Comparison of ENCODE assay signal across 21 mouse cellular contexts in the genomic region with DNA sequence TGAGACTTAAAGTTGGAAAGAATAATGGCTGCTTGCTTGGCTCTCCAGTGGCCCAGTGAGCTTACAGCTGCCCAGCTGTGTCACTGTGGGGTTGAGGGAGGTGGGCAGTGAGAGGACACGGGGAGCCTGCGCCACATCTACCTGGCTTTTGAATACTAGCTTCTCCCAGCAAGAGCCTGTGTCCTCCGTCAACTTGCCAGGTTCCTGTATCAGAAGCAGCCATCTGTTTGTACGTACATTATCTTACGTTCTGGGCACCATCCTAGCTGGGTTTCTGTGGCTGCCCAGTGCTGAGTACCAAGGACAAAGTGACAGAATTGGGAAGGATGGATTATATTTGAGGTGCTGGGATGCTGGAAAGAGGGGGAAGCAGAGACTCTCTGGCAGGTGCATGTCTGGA.
"Had no signal": no experiment of that assay in that cellular context is flagged by ENCODE, and none has a peak within 500 bp of the region (broad histone marks: within the 10 kb centered on the region; RNA-seq: fewer than 3 reads in every experiment).

No protein-coding gene starts in this region.

- H3K9me3 ChIP-seq: limb, embryonic 15.5 days; neural tube, embryonic 15.5 days; stomach, embryonic 15.5 days had no signal

- H3K4me2 ChIP-seq: limb, embryonic 12.5 days; limb, embryonic 15.5 days; neural tube, embryonic 12.5 days; neural tube, embryonic 15.5 days; stomach, embryonic 15.5 days had no signal

- H3K27me3 ChIP-seq: limb, embryonic 12.5 days; limb, embryonic 15.5 days; neural tube, embryonic 12.5 days; neural tube, embryonic 15.5 days; stomach, embryonic 15.5 days had no signal

- H3K9ac ChIP-seq: limb, embryonic 12.5 days; limb, embryonic 15.5 days; neural tube, embryonic 12.5 days; neural tube, embryonic 15.5 days; stomach, embryonic 15.5 days had no signal

- DNase-seq: kidney, adult 18-20 months; kidney, adult 9 months; kidney, postnatal 14 days; kidney, postnatal 4 days; left cerebral cortex, postnatal 4 days; lung, adult 2 months; lung, postnatal 14 days; lung, postnatal 4 days; midbrain, embryonic 14.5 days; right cerebral cortex, adult 18-20 months; right cerebral cortex, postnatal 25 days; spleen, adult 18-20 months; thymus, postnatal 25 days had no signal

- H3K27ac ChIP-seq: limb, embryonic 12.5 days; limb, embryonic 15.5 days; midbrain, embryonic 10.5 days; neural tube, embryonic 12.5 days; neural tube, embryonic 15.5 days; stomach, embryonic 15.5 days had no signal

- H3K4me1 ChIP-seq: limb, embryonic 12.5 days; limb, embryonic 15.5 days; neural tube, embryonic 12.5 days; neural tube, embryonic 15.5 days; stomach, embryonic 15.5 days had no signal

- H3K4me3 ChIP-seq: limb, embryonic 12.5 days; limb, embryonic 15.5 days; midbrain, embryonic 10.5 days; neural tube, embryonic 12.5 days; neural tube, embryonic 15.5 days; stomach, embryonic 15.5 days had no signal

- H3K36me3 ChIP-seq: limb, embryonic 12.5 days; limb, embryonic 15.5 days; midbrain, embryonic 10.5 days; neural tube, embryonic 15.5 days; stomach, embryonic 15.5 days had no signal

- ATAC-seq: inflammation-experienced regulatory T-cells, adult 6 months; intestine, embryonic 16.5 days had no signal
